Mouse (Mus musculus): ENCODE data around the gene Prlr.

Gene Prlr

GRCm38 (mm10) chr15:10177083-10177482, at the start of gene Prlr:
Gene Prlr (plus strand): TSS chr15:10177238.
- no peak for DNase-seq

DNA sequence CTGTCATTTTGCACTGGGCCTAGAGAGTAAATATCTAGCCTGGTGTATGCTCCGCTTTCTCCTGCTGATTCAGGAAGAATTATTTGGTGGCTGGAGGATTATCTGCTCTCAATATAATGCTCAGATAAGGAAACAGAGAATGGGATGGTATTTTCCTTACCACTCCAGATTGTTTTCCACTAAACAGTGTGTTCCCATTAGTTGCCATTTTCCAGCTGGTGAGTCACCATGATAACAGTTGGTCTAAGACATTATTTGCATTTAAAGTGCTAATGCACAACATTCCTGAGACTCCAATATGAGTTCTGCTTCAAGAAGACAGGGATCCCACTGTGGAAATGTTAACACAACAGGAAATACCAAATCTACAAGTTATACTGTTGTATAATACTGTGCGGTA, 43.3 kb upstream of the Prlr start:
- no peak for DNase-seq

GRCm38 (mm10) chr15:10134889-10135288, 42.1 kb upstream of the Prlr start:
- no peak for DNase-seq

- no peak for DNase-seq
Observed at GRCm38 (mm10) chr15:10144520-10144919, 32.5 kb upstream of the Prlr start.

GRCm38 (mm10) chr15:10148196-10148595, 28.8 kb upstream of the Prlr start:
- no peak for DNase-seq

DNA sequence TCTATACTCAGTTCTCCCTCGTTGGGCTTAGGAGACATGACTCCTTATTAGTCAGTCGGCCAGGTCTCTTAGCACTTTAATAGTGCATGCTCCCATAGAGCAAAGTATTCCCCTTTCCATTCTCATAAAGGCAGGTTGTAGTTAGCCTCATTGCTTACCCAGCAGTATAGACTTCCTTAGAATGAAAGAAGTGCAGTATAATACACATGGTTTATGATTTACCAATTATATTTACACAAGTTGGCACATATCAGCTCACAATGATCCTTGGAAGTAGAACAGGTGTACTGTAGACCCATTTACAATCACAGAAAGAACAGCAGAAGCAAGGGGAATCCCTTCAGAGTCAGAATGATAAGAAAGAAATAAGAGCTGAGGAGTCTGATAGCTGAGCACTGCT, 16.4 kb upstream of the Prlr start:
- DNase-seq = no peak

DNA sequence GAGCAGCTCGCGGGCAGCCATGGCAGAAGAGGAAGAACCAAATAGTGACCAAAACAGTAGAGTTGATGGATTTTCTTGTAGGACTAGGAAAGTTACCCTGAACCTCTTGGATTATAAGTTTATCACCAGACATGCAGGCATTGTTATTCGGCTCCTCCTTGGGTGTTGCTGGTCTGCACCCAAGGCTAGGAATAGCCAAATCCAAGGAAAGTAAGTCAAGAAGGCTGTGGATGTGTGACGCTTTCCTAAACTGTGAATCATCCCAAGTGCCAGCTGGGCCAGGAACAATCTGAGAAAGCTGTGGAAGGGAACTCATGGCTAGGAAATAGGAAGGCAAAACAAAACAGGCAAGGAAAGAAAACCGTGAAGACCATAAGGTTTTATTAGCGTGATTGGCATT, 2.0 kb upstream of the Prlr start:
- DNase-seq = no peak

DNA sequence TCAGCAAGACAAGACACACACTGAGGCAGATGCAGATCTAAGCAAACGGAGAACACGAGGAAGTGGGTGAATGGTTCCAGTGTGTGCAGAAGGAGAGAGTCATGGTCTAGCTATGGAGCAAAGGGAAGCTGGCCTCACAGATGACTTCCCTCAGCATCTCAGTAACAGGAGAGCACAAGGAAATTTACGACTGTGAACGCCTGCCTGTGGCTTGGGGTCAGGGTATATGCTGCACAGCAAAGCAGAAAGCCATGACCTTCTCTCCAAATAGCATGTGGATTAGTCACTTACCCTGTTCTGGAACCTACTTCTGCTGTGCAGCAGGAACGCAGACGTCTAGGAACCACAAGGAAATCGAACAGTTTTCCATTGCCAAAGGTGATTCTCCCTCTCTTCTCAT, 1.4 kb upstream of the Prlr start:
- DNase-seq = no peak

- DNase-seq = peak; percentile 34
Observed at GRCm38 (mm10) chr15:10177519-10178130, 587 bp downstream of the Prlr start.

DNA sequence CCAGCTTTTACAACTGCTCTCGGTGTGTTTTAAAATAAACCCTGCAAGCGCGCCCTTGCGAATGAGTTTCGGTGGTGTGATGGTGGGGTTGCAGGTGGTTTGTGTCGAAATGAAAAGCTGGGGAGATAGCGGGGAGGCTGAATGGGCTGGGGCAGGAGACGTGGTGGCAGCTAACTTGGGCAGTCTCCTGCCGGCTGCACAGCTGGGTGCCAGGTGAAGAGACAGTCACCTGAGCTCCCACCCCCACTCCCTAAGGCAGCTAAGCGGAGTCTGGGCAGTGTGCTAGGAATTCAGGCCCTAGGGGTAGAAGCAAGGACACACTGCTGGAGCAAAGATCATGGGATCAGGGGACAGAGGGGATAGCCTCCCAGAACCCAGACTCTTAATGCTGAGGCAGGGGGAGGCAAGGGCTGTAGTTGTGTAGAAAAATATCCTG, 1.1 kb downstream of the Prlr start:
- peak; percentile 16 for DNase-seq

DNA sequence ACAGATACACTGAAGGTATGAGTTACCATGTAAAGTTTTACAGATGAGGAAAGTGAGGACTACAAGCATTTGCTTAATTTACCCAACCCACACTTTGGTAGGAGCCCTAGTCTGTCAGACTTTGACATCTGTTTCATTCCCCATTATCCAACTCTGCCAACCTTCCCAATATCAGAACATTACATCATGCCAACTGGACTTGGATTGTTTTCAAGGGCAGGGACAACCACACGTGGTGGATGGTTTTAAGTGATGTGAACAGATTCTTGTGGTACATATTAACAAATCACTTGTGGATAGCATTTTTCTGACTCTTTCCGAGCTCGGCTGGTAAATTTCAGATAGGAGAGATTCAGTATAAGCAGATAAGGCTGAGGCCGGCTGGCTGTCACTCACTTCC, 3.7 kb downstream of the Prlr start:
- no peak for DNase-seq

- DNase-seq = peak; percentile 14
Observed at GRCm38 (mm10) chr15:10192101-10192630, 15.1 kb downstream of the Prlr start.

DNA sequence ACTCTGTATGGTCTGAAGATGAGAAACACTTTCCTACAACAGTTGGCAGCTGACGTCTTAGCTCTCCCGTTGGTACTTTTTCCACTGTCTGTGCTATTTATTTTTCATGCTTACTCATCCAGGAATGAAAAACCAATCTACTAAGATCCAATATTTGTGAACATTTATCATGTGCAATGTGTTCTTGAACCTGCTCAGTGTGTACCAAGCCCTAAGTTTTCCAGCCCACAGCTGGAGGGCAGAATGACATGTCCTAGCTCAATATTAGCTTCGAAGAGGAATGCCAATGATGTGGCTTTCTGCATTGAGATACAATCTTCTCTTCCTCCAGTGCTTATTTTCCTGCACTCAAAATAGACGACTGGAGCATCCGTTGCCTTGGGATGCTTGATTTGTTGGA, 24.0 kb downstream of the Prlr start:
- no peak for DNase-seq

GRCm38 (mm10) chr15:10202504-10203302, 25.7 kb downstream of the Prlr start:
- no peak for DNase-seq

GRCm38 (mm10) chr15:10210261-10210770, 33.3 kb downstream of the Prlr start:
- DNase-seq = no peak

GRCm38 (mm10) chr15:10211992-10212391, 35.0 kb downstream of the Prlr start:
- DNase-seq = no peak

GRCm38 (mm10) chr15:10213213-10213612, 36.2 kb downstream of the Prlr start:
- DNase-seq = no peak

GRCm38 (mm10) chr15:10213710-10214109, 36.7 kb downstream of the Prlr start:
- DNase-seq = no peak

GRCm38 (mm10) chr15:10215719-10216118, 38.7 kb downstream of the Prlr start:
- DNase-seq = no peak

DNA sequence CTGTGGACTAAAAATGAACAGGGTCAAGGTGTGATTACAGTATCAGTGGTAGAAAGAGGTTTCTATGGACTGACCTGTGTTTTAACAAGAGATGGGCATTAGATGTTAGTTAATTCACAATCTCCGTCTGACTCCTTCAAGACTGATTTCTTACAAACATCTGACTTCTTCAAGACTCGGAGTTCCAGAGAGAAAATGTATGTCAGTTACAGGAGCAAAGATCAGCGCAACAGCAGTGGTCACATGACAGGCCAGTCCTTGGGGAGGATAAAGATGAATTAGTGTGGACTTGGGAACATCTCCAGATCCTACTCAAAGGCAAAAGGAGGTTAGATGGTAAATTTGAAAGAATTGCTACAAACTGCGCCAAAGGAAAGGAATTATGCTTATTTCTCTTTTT, 39.2 kb downstream of the Prlr start:
- no peak for DNase-seq

GRCm38 (mm10) chr15:10223614-10224155, 46.6 kb downstream of the Prlr start:
- DNase-seq = peak; percentile 15

- peak; percentile 42 for DNase-seq
Observed at GRCm38 (mm10) chr15:10225701-10226100, 48.7 kb downstream of the Prlr start.

DNA sequence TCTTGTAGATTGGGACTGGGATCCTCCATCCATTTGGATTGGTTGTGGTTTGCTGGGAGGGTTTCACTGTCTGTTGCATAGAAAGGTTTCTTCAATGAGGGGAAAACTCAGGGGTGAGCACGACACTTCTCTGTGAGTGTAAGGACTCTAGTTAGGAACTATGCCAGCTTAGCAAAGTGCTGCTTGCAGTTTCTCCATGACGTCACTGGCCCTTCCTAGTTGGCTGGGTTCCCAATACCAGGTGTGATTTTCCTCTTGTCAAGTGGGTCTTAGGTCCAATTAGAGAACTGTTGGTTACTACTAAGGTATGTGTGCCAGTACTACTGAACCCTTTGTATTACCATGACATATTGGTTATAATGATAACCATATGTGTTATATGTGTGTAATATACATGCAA, 51.6 kb downstream of the Prlr start:
- DNase-seq = no peak

DNA sequence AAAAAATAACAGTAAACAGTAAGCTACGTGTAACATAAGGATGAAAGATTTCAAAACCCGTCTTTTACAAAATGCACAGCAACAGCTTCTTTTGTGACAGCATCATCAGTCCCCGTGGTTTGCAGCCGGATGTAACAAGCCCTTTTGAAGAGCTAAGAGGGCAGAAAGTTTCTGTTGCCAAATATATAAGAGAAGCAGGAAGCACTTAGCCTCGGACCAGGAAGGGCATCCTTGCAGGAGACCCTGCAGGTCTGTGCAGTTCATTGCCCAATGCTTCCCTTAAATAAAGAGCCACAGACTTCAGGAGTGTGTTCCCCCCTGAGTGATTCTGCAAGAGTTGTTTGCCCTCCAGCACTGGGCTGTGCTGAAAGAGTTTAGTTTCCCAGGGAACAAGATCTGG, 58.9 kb downstream of the Prlr start:
- DNase-seq = no peak

Data from kidney, postnatal 10 days (tissue).